ENCODE assay signal across 8 mouse cellular contexts in genomic region chr3:106001416-106002370, GRCm38 (mm10). TPM values are rescaled to one million over a fixed set of nuclear protein-coding genes. Genes with fewer than 3 reads are reported as not detected.
DNase-seq lines count a peak whose midpoint lies in the region; ATAC-seq lines count a peak whose summit lies in the region.

No protein-coding gene starts in this region.

- no peaks in the 10 kb centered on the region for H3K9me3 ChIP-seq in embryonic facial prominence, embryonic 12.5 days
- no peaks in the 10 kb centered on the region for H3K9me3 ChIP-seq in hindbrain, embryonic 15.5 days

- H3K27me3 ChIP-seq in embryonic facial prominence, embryonic 12.5 days: no peaks in the 10 kb centered on the region
- no peaks in the 10 kb centered on the region for H3K27me3 ChIP-seq in hindbrain, embryonic 15.5 days

- no peaks in the 10 kb centered on the region for H3K36me3 ChIP-seq in embryonic facial prominence, embryonic 12.5 days
- no peaks in the 10 kb centered on the region for H3K36me3 ChIP-seq in hindbrain, embryonic 15.5 days

- H3K4me3 ChIP-seq in embryonic facial prominence, embryonic 12.5 days: peak overlapping the region; percentile 16; the same call in 1 of the 2 replicates
- H3K4me3 ChIP-seq in hindbrain, embryonic 15.5 days: peak overlapping the region; percentile 35

- intact Hi-C loops in left cerebral cortex, postnatal 4 days (cut with DNase I): no loop called here

- H3K9ac ChIP-seq in embryonic facial prominence, embryonic 12.5 days: no peak overlapping the region
- no peak overlapping the region; the same call in 1 of the 2 replicates for H3K9ac ChIP-seq in hindbrain, embryonic 15.5 days

- H3K4me1 ChIP-seq in embryonic facial prominence, embryonic 12.5 days: 0 out of 2 replicates have a peak, but pooled peaks cover 9% of the 10 kb centered on the region
- H3K4me1 ChIP-seq in hindbrain, embryonic 15.5 days (replicated peaks): peaks cover 9% of the 10 kb centered on the region

- DNase-seq in left cerebral cortex, adult 11 months (ENCODE audit: low spot score): peak; percentile 22
- DNase-seq in left cerebral cortex, postnatal 4 days: no peak
- peak; percentile 16 to 18 for DNase-seq in layer of hippocampus, postnatal 36 days
- peak; percentile 22 for DNase-seq in lung, postnatal 14 days
- peak; percentile 81 for DNase-seq in retina, postnatal 1 day

- ATAC-seq in embryonic facial prominence, embryonic 12.5 days (ENCODE audit: insufficient number of reproducible peaks, insufficient read depth, low FRiP score, low TSS enrichment): peak; percentile 93
- ATAC-seq in hindbrain, embryonic 15.5 days (ENCODE audit: low FRiP score, low read depth): peak; percentile 94
- no peak for ATAC-seq in erythroblast, adult 5-6 weeks (replicated peaks; ENCODE audit: low FRiP score, poor library complexity, severe bottlenecking)

- peak overlapping the region; percentile 40 for H3K4me2 ChIP-seq in embryonic facial prominence, embryonic 12.5 days (replicated peaks)
- H3K4me2 ChIP-seq in hindbrain, embryonic 15.5 days: peak overlapping the region; percentile 60

- no peak overlapping the region for H3K27ac ChIP-seq in embryonic facial prominence, embryonic 12.5 days
- H3K27ac ChIP-seq in hindbrain, embryonic 15.5 days (replicated peaks): no peak overlapping the region

- 23% methylated on average over 17 of the region's 17 CpGs for WGBS in embryonic facial prominence, embryonic 12.5 days
- WGBS in hindbrain, embryonic 15.5 days: 21% methylated on average over 17 of the region's 17 CpGs

RNA-seq across cellular contexts. Expression of gene Pifo, which starts 12.8 kb away (rescaled TPM):
- total RNA-seq in left cerebral cortex, postnatal 4 days (2021): under 1 TPM; 0.54 to 0.58 TPM
- polyA plus RNA-seq in embryonic facial prominence, embryonic 12.5 days (2016; fragmentation: Nextera tagmentation; extraction: Ambion mirVana): not detected in 2 replicates
- polyA plus RNA-seq in hindbrain, embryonic 15.5 days (2015; fragmentation: Nextera tagmentation; extraction: Ambion mirVana): 6.9 and 7.6 TPM in 2 replicates
- not detected for total RNA-seq in layer of hippocampus, postnatal 36 days (2021)
- total RNA-seq in erythroblast, adult 5-6 weeks (2015; ENCODE audit: low replicate concordance): not detected in 2 replicates
- total RNA-seq in erythroblast, adult 5-6 weeks (2017; ENCODE audit: low replicate concordance): not detected in 2 replicates

RNA-seq across cellular contexts. Expression of gene Ovgp1, which starts 28.2 kb away (rescaled TPM):
- total RNA-seq in left cerebral cortex, postnatal 4 days (2021): 1 to 10 TPM; 3.2 to 3.8 TPM
- polyA plus RNA-seq in embryonic facial prominence, embryonic 12.5 days (2016; fragmentation: Nextera tagmentation; extraction: Ambion mirVana): 1.6 and 1.9 TPM in 2 replicates
- polyA plus RNA-seq in hindbrain, embryonic 15.5 days (2015; fragmentation: Nextera tagmentation; extraction: Ambion mirVana): 3.7 and 4.2 TPM in 2 replicates
- total RNA-seq in layer of hippocampus, postnatal 36 days (2021): 1 to 10 TPM; 2.8 to 3.0 TPM
- total RNA-seq in erythroblast, adult 5-6 weeks (2015; ENCODE audit: low replicate concordance): 4.4 and 21.9 TPM in 2 replicates
- total RNA-seq in erythroblast, adult 5-6 weeks (2017; ENCODE audit: low replicate concordance): 31.0 and 38.5 TPM in 2 replicates

RNA-seq across cellular contexts. Expression of gene Chil5, which starts 30.9 kb away (rescaled TPM):
- total RNA-seq in left cerebral cortex, postnatal 4 days (2021): not detected
- polyA plus RNA-seq in embryonic facial prominence, embryonic 12.5 days (2016; fragmentation: Nextera tagmentation; extraction: Ambion mirVana): not detected in 2 replicates
- not detected in 2 replicates for polyA plus RNA-seq in hindbrain, embryonic 15.5 days (2015; fragmentation: Nextera tagmentation; extraction: Ambion mirVana)
- not detected for total RNA-seq in layer of hippocampus, postnatal 36 days (2021)
- total RNA-seq in erythroblast, adult 5-6 weeks (2015; ENCODE audit: low replicate concordance): 4.6 TPM in 1 of 2 replicates, not detected in the other
- 1.5 and 1.7 TPM in 2 replicates for total RNA-seq in erythroblast, adult 5-6 weeks (2017; ENCODE audit: low replicate concordance)

RNA-seq across cellular contexts. Expression of gene Atp5f1, which starts 41.8 kb away (rescaled TPM):
- 100 to 1,000 TPM; 255 TPM for total RNA-seq in left cerebral cortex, postnatal 4 days (2021)
- polyA plus RNA-seq in embryonic facial prominence, embryonic 12.5 days (2016; fragmentation: Nextera tagmentation; extraction: Ambion mirVana): 419 and 438 TPM in 2 replicates
- polyA plus RNA-seq in hindbrain, embryonic 15.5 days (2015; fragmentation: Nextera tagmentation; extraction: Ambion mirVana): 499 and 527 TPM in 2 replicates
- 100 to 1,000 TPM; 277 to 291 TPM for total RNA-seq in layer of hippocampus, postnatal 36 days (2021)
- 159 and 191 TPM in 2 replicates for total RNA-seq in erythroblast, adult 5-6 weeks (2015; ENCODE audit: low replicate concordance)
- 268 and 302 TPM in 2 replicates for total RNA-seq in erythroblast, adult 5-6 weeks (2017; ENCODE audit: low replicate concordance)

RNA-seq across cellular contexts. Expression of gene Wdr77, which starts 42.5 kb away (rescaled TPM):
- total RNA-seq in left cerebral cortex, postnatal 4 days (2021): 10 to 100 TPM; 61.2 to 70.2 TPM
- 114 and 127 TPM in 2 replicates for polyA plus RNA-seq in embryonic facial prominence, embryonic 12.5 days (2016; fragmentation: Nextera tagmentation; extraction: Ambion mirVana)
- polyA plus RNA-seq in hindbrain, embryonic 15.5 days (2015; fragmentation: Nextera tagmentation; extraction: Ambion mirVana): 94.0 and 100 TPM in 2 replicates
- 10 to 100 TPM; 50.8 to 50.9 TPM for total RNA-seq in layer of hippocampus, postnatal 36 days (2021)
- 14.6 and 17.9 TPM in 2 replicates for total RNA-seq in erythroblast, adult 5-6 weeks (2015; ENCODE audit: low replicate concordance)
- total RNA-seq in erythroblast, adult 5-6 weeks (2017; ENCODE audit: low replicate concordance): 10.5 and 11.4 TPM in 2 replicates
